Mouse (Mus musculus): Measurements from ENCODE around the gene Wdr72.

Gene Wdr72

GRCm38 (mm10) chr9:74248084-74248483, 137.9 kb downstream of the Wdr72 start:
- no peak for DNase-seq

DNA sequence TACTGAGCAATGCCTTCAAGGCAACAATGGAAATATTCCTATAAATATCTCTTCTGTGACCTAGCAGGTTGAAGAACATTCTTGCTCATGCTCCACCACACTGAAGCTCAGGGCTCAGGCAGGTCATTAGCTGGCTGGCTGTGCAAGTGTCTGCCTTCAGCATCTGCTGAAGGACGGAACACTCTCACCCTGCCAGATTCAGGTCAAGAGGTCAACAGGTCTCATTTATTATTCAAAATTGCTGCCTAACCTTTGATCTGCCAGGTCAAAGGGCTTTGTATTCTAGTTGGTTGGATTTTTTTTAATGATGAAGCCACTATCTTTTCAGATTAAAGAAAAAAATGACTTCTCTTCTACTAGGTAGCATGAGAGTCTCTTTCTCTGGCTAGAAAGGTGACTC, 139.3 kb downstream of the Wdr72 start:
- DNase-seq = peak in 1 of 2 experiments; percentile 2

GRCm38 (mm10) chr9:74250522-74250921, 140.4 kb downstream of the Wdr72 start:
- no peak for DNase-seq

- no peak for DNase-seq
Observed at GRCm38 (mm10) chr9:74258389-74258788, 148.2 kb downstream of the Wdr72 start.

- DNase-seq = no peak
Observed at GRCm38 (mm10) chr9:74277752-74278385, 167.7 kb downstream of the Wdr72 start.

- DNase-seq = no peak
Observed at GRCm38 (mm10) chr9:74282072-74282471, 171.9 kb downstream of the Wdr72 start.

- DNase-seq = peak in 1 of 2 experiments; percentile 6
Observed at GRCm38 (mm10) chr9:74286210-74286609, 176.1 kb downstream of the Wdr72 start.

GRCm38 (mm10) chr9:74294479-74294878, 184.3 kb downstream of the Wdr72 start:
- no peak for DNase-seq

DNA sequence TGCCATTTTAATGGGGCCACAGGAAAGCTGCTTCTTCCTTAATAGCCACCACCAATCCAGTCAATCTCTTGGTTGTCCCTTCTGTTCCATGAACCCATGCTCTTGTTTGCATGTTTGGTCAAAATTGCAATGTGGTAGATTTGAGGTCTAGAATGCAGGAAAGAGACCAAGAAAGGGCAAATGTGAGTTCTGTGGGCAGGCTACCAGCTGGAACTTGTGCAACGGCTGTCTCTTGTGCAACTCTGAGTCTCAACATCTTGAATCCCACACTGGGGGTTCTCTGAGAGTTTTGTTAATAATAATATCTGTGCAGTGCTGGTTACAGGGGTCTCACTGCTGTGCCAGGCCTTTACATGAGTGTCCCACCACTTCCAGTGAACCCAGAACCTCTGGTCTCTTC, 208.6 kb downstream of the Wdr72 start:
- DNase-seq = no peak

DNA sequence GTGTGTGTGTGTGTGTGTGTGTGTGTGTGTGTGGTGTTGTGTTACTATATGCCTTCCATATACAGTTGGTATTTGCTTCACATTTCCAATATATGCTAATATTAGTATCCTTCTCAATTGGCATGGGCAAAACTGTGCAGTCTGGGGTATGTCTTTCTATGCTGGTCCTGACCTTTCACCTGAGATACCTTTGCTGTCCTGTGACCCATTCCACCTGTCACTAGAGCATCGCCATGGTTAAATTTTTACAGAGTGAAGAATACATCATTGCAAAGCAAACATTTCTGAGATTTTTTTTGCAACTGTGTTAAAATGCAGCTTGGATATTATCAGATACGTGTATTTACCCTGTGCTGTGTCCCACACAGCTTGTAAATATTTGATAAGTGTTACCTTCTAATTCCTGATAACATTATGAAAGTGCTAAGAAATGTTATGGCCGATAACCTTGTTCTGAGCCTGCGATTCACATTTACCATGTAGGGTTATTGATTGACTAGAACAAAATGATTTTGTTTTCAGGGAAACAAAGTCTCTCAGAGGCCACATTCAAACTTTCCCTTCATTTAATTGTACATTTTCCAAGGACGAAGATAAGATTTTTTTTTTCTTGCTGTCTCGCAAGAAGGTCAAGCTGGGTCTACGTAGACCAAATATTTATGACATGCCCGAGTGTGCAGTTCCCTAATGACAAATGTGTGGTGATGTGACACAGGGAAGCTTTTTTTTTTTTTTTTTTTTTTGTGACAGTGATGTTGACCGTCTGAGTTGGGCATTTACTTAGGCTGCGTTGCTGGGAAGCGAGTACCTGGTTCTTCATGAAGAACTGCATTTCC, 214.2 kb downstream of the Wdr72 start:
- no peak for DNase-seq

DNA sequence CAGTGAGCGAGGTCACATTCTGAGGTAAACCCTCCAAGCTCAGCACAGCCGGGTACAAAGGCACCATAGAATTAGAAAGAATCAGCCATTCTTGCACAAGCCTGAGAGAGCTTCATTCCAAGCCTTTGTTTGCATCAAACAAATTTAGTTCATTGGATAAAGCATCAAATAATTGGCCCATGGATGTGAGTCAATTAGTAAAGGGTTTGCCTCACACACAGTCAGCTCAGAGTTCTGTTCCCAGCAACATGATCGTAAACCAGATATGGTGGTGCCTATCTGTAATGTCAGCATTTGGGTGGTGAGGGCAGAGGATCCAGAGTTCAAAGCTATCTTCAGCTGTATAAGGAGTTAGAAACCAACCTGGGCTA, 214.8 kb downstream of the Wdr72 start:
- no peak for DNase-seq

DNA sequence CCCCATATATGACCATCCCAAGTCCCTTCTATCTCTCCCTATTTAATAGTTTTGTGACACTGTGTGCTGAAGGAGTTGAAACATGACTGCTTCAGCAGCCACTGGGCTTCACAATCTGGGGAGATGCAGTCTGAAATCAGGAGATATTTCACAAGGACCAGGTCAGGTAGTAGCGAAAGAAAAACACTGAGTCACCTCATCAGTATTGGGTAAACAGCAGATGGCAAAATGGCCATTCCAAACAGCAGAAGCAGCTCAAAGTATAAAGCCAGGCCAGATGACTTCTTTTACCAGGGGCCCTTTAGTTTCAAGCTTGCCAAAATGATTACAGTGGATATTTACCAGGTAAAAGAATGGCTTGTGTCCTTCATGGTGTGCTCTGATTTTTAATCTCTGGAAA, 215.8 kb downstream of the Wdr72 start:
- DNase-seq = no peak

GRCm38 (mm10) chr9:74328821-74329220, 218.7 kb downstream of the Wdr72 start:
- no peak for DNase-seq

DNA sequence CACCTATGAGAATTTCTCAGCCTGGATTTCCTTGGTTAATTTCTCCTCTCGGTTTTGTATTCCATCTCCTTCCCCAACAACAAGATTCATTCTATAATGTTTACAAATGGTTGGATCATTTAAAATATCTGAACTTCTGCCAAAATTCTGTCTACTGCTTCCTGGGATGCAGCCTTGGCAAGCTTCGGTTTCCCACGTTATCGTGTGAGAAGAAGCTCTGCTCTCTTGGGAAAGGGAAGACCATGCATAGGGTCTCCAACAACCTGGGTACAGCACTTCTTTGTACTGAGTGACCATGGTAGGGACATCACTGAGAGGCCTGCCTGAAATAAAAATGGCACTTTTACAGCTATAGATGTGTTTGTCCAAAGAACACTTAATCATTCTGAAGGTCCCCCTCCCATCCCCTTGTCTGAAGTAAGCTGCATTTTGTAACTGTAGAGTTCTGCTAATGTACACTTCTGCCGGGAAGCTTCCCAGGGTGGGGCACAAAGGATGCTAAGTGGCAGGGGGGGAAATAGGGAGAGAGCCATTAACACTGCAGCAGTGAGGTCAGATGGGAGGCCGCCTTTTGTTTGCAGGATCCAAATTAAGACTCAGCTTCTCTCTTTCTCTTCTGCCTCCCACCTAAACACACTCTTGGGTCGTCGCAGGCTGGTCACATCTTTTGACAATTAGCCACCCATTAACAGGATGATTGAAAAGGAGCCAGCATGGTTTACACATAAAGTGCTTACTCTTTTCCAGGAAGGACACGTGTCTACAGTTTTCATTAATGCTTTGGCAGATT, 220.7 kb downstream of the Wdr72 start:
- peak in 1 of 2 experiments; percentile 7 for DNase-seq

- no peak for DNase-seq
Observed at GRCm38 (mm10) chr9:74332321-74332720, 222.2 kb downstream of the Wdr72 start.

All from kidney, adult 8-10 months (tissue).